Mouse (Mus musculus) myocyte (in vitro differentiated cells): ENCODE measurements around the gene Ankrd39. TPM values are rescaled to one million over a fixed set of nuclear protein-coding genes. Genes with fewer than 3 reads are reported as not detected.

Experiments used
- H3K27me3 ChIP-seq: one replicate; pipeline ENCODE4 v1.6.1; 2011; ENCODE audit not compliant: control insufficient read depth, insufficient read depth, insufficient read length
- H3K36me3 ChIP-seq: one replicate; pipeline ENCODE4 v1.6.1; 2011; ENCODE audit not compliant: control insufficient read depth, insufficient read depth
- H3K4me2 ChIP-seq: one replicate; pipeline ENCODE4 v1.6.1; 2011; ENCODE audit warnings: low read depth, control low read depth
- H3K4me3 ChIP-seq: one replicate; pipeline ENCODE4 v1.5.1; 2011; ENCODE audit warnings: mild to moderate bottlenecking, control low read depth, moderate library complexity
- H3K79me2 ChIP-seq: one replicate; pipeline ENCODE4 v1.6.1; 2011; ENCODE audit not compliant: control insufficient read depth, insufficient read depth
- H3ac ChIP-seq: one replicate; pipeline ENCODE4 v1.6.1; 2011; ENCODE audit not compliant: control insufficient read depth, insufficient read length
- CEBPB ChIP-seq: IDR thresholded peaks from 2 replicates; pipeline ENCODE4 v1.6.1; 2011; ENCODE audit warnings: mild to moderate bottlenecking, moderate library complexity; ENCODE audit not compliant: poor library complexity, insufficient read depth, severe bottlenecking
- E2F4 ChIP-seq: IDR thresholded peaks from one replicate; pipeline ENCODE4 v1.6.1; 2011; ENCODE audit warnings: mild to moderate bottlenecking, control low read depth, moderate library complexity; ENCODE audit not compliant: insufficient read depth
- MAX ChIP-seq: IDR thresholded peaks from one replicate; pipeline ENCODE4 v1.6.1; 2011; ENCODE audit warnings: low read depth, mild to moderate bottlenecking, control low read depth
- MYOD1 ChIP-seq, 3 experiments: IDR thresholded peaks; one replicate each; pipeline ENCODE4 v1.6.1; 2011; ENCODE audit warnings: control low read depth in 2 of 3, low read depth in 2 of 3, mild to moderate bottlenecking in 2 of 3, moderate library complexity in 1 of 3; ENCODE audit not compliant: insufficient read length in 2 of 3, control insufficient read depth in 1 of 3
- MYOG ChIP-seq, 3 experiments: IDR thresholded peaks; one replicate each; pipeline ENCODE4 v1.6.1; 2011; ENCODE audit warnings: control low read depth in 2 of 3, low read depth in 2 of 3, mild to moderate bottlenecking in 2 of 3; ENCODE audit not compliant: insufficient read length in 2 of 3, control insufficient read depth in 1 of 3, insufficient read depth in 1 of 3
- POLR2A ChIP-seq: IDR thresholded peaks from one replicate; pipeline ENCODE4 v1.6.1; 2011; ENCODE audit warnings: low read depth, mild to moderate bottlenecking, control low read depth, moderate library complexity; ENCODE audit not compliant: insufficient read length
- POLR2AphosphoS2 ChIP-seq: IDR thresholded peaks from one replicate; pipeline ENCODE4 v1.6.1; 2011; ENCODE audit warnings: low read depth, control low read depth; ENCODE audit not compliant: insufficient read length
- REST ChIP-seq: IDR thresholded peaks from one replicate; pipeline ENCODE4 v1.6.1; 2011; ENCODE audit warnings: mild to moderate bottlenecking, control low read depth, moderate library complexity; ENCODE audit not compliant: insufficient read depth, insufficient read length
- SRF ChIP-seq: IDR thresholded peaks from one replicate; pipeline ENCODE4 v1.6.1; 2011; ENCODE audit warnings: low read depth; ENCODE audit not compliant: control insufficient read depth, insufficient read length
- TCF12 ChIP-seq: IDR thresholded peaks from one replicate; pipeline ENCODE4 v1.6.1; 2011; ENCODE audit warnings: mild to moderate bottlenecking, control low read depth; ENCODE audit not compliant: poor library complexity, insufficient read depth, severe bottlenecking
- TCF3 ChIP-seq: IDR thresholded peaks from one replicate; pipeline ENCODE4 v1.6.1; 2011; ENCODE audit warnings: low read depth, control low read depth; ENCODE audit not compliant: insufficient read length
- USF1 ChIP-seq: IDR thresholded peaks from one replicate; pipeline ENCODE4 v1.6.1; 2011; ENCODE audit warnings: low read depth, mild to moderate bottlenecking, control low read depth, moderate library complexity
- polyA plus RNA-seq: library from polyadenylated mRNA; unstranded; fragments of >200 nt; fragmentation: generic; extraction: Trizol; gene quantifications from one replicate; pipeline ENCODE4 v1.2.1, GENCODE M21; 2012; ENCODE audit warnings: missing spikeins

Gene Ankrd39
- polyA plus RNA-seq, 1 experiment: 17.9 TPM

DNA sequence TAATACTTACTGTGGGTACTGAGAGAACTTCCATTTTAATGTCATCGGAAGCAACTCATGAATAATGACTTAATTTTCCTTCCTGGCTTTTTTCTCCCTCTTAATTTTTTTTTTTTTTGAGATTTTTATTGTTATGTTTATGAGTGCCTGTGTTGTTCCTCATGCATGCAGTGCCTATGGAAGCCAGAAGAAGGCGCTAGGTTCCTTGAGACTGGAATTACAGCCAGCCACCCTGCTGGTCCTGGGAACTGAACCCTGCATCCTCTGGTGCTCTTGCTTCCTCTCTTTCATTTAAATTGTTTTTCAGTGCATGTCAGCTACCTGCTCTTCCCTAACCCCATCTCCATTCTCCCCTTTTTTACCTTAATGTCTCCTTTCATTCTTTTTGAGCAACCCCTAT lies 33.5 kb downstream of the Ankrd39 start:
- Histone ChIP-seq H3K79me2 (peaks cover 39% of the 10 kb centered on the region), H3ac (no peak overlapping the region), H3K4me2 (peak overlapping the region; percentile 100), H3K36me3 (no peaks in the 10 kb centered on the region), H3K27me3 (no peaks in the 10 kb centered on the region), H3K4me3 (peak overlapping the region; percentile 39)
- TF ChIP-seq MAX: no peak
- TF ChIP-seq POLR2AphosphoS2: no peak
- no peak for TF ChIP-seq MYOG (IDR thresholded peaks at IDR 0.05; ENCODE audit: control insufficient read depth in 1 of 3, insufficient read depth in 1 of 3, insufficient read length in 2 of 3, low read depth in 2 of 3)
- TF ChIP-seq SRF: no peak
- TF ChIP-seq MYOD1 (IDR thresholded peaks at IDR 0.05; ENCODE audit: control insufficient read depth in 1 of 3, insufficient read length in 2 of 3, low read depth in 2 of 3): no peak
- TF ChIP-seq TCF12: no peak
- no peak for TF ChIP-seq TCF3
- TF ChIP-seq USF1: no peak
- no peak for TF ChIP-seq REST
- no peak for TF ChIP-seq E2F4

DNA sequence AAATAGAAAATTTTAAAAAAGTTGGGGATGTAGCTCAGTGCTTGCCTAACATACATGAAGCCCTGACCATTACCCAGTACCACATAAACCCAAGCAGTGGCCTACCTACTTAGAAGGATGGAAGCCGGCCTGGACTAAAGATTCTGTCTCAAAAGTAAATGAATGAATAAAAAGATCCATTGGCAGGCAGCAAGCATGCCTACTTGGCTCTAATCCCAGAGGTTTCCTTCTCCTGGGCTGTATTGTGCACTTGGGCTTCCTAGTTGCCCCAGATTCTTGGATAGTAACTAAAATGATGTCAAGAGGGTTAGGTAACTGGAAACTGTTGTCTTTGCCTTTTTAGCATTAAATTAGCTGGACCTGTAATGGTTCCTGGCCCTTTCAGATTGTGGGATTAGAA lies 33.9 kb downstream of the Ankrd39 start:
- peak overlapping the region; percentile 39 for H3K4me3 ChIP-seq
- TF ChIP-seq CEBPB: no peak
- no peak for TF ChIP-seq MYOG (IDR thresholded peaks at IDR 0.05; ENCODE audit: control insufficient read depth in 1 of 3, insufficient read depth in 1 of 3, insufficient read length in 2 of 3, low read depth in 2 of 3)
- no peak for TF ChIP-seq POLR2AphosphoS2
- no peak for TF ChIP-seq USF1
- TF ChIP-seq MAX: no peak
- no peak for TF ChIP-seq POLR2A
- no peak for TF ChIP-seq TCF12
- TF ChIP-seq MYOD1 (IDR thresholded peaks at IDR 0.05; ENCODE audit: control insufficient read depth in 1 of 3, insufficient read length in 2 of 3, low read depth in 2 of 3): no peak
- no peak for TF ChIP-seq TCF3
- no peak for TF ChIP-seq E2F4
- TF ChIP-seq SRF: no peak
- peak overlapping the region; percentile 67 for H3ac ChIP-seq
- no peaks in the 10 kb centered on the region for H3K36me3 ChIP-seq
- H3K4me2 ChIP-seq: peak overlapping the region; percentile 100
- H3K27me3 ChIP-seq: no peaks in the 10 kb centered on the region
- peaks cover 39% of the 10 kb centered on the region for H3K79me2 ChIP-seq

- TF ChIP-seq POLR2A: no peak
- TF ChIP-seq TCF3: no peak
- TF ChIP-seq E2F4: no peak
- TF ChIP-seq CEBPB: no peak
- no peak for TF ChIP-seq MYOD1 (IDR thresholded peaks at IDR 0.05; ENCODE audit: control insufficient read depth in 1 of 3, insufficient read length in 2 of 3, low read depth in 2 of 3)
- no peak for TF ChIP-seq REST
- TF ChIP-seq TCF12: no peak
- TF ChIP-seq POLR2AphosphoS2: no peak
- TF ChIP-seq SRF: no peak
- no peak for TF ChIP-seq MAX
- no peak for TF ChIP-seq MYOG (IDR thresholded peaks at IDR 0.05; ENCODE audit: control insufficient read depth in 1 of 3, insufficient read depth in 1 of 3, insufficient read length in 2 of 3, low read depth in 2 of 3)
- TF ChIP-seq USF1: no peak
- H3K36me3 ChIP-seq: no peaks in the 10 kb centered on the region
- peak overlapping the region; percentile 100 for H3K4me2 ChIP-seq
- no peaks in the 10 kb centered on the region for H3K27me3 ChIP-seq
- peaks cover 39% of the 10 kb centered on the region for H3K79me2 ChIP-seq
- peak overlapping the region; percentile 39 for H3K4me3 ChIP-seq
- peak overlapping the region; percentile 67 for H3ac ChIP-seq
Observed at GRCm38 (mm10) chr1:36512966-36513280, 34.3 kb downstream of the Ankrd39 start.

GRCm38 (mm10) chr1:36512089-36512965 lies 34.9 kb downstream of the Ankrd39 start:
- Histone ChIP-seq H3K4me2 (peak overlapping the region; percentile 100), H3ac (peak overlapping the region; percentile 67), H3K79me2 (peaks cover 39% of the 10 kb centered on the region), H3K27me3 (no peaks in the 10 kb centered on the region), H3K36me3 (no peaks in the 10 kb centered on the region), H3K4me3 (peak overlapping the region; percentile 39)
- TF ChIP-seq MYOD1 (IDR thresholded peaks at IDR 0.05; ENCODE audit: control insufficient read depth in 1 of 3, insufficient read length in 2 of 3, low read depth in 2 of 3) (peak in 2 of 3 experiments; percentile 31 to 72), POLR2AphosphoS2 (no peak), MAX (no peak), USF1 (no peak), E2F4 (no peak), POLR2A (no peak), MYOG (IDR thresholded peaks at IDR 0.05; ENCODE audit: control insufficient read depth in 1 of 3, insufficient read depth in 1 of 3, insufficient read length in 2 of 3, low read depth in 2 of 3) (peak in 2 of 3 experiments; percentile 65 to 68)
